In genomic region chr12:4476832-4477671, GRCm38 (mm10) we compare ENCODE assay signal across 8 mouse cellular contexts. TPM values are rescaled to one million over a fixed set of nuclear protein-coding genes. Genes with fewer than 3 reads are reported as not detected.
DNase-seq lines count a peak whose midpoint lies in the region; ATAC-seq lines count a peak whose summit lies in the region.

TSS of gene Ncoa1 (minus strand) at chr12:4477182.

- peak within 1 kb of the TSS; percentile 95 for H3K9ac ChIP-seq in hindbrain, embryonic 11.5 days (ENCODE audit: low read depth, low read length)

- no peaks in the 10 kb centered on the region; the same call in 1 of the 2 replicates for H3K4me1 ChIP-seq in hindbrain, embryonic 11.5 days (replicated peaks; ENCODE audit: control insufficient read depth, insufficient read depth, low read length)

- H3K27me3 ChIP-seq in hindbrain, embryonic 11.5 days (ENCODE audit: control insufficient read depth, insufficient read depth, low read length): no peaks in the 10 kb centered on the region; the same call in 1 of the 2 replicates

- peak within 1 kb of the TSS; percentile 87 for H3K4me2 ChIP-seq in hindbrain, embryonic 11.5 days (replicated peaks; ENCODE audit: low read depth, low read length)

- no peaks in the 10 kb centered on the region for H3K36me3 ChIP-seq in hindbrain, embryonic 11.5 days (ENCODE audit: control insufficient read depth, insufficient read depth, low read length)

- H3K27ac ChIP-seq in hindbrain, embryonic 11.5 days (ENCODE audit: low read depth, low read length): peak within 1 kb of the TSS; percentile 92

- H3K9me3 ChIP-seq in hindbrain, embryonic 11.5 days (ENCODE audit: control insufficient read depth, low read length): no peaks in the 10 kb centered on the region

- DNase-seq in Muller cell, postnatal 12 days (ENCODE audit: inconsistent ontology term): peak; percentile 77
- peak; percentile 76 for DNase-seq in cerebellum, adult 9-11 months
- peak; percentile 36 to 69 for DNase-seq in frontal cortex, postnatal 10 days (ENCODE audit: low spot score in 2 of 2)
- peak; percentile 79 for DNase-seq in hindbrain, embryonic 11.5 days (ENCODE audit: low spot score)
- DNase-seq in layer of hippocampus, postnatal 25 days (ENCODE audit: extremely low spot score in 1 of 2, low spot score in 1 of 2): peak; percentile 61 to 65
- DNase-seq in lung, postnatal 25 days (ENCODE audit: low spot score): peak; percentile 58
- DNase-seq in retina, adult 2 months (ENCODE audit: low read depth, low spot score): peak; percentile 47
- peak; percentile 79 to 84 for DNase-seq in thymus, postnatal 36 days

- peak; percentile 73 for ATAC-seq in hindbrain, embryonic 11.5 days (ENCODE audit: low FRiP score)

- under 1% methylated on average over 41 of the region's 98 CpGs for WGBS in hindbrain, embryonic 11.5 days

- H3K4me3 ChIP-seq in hindbrain, embryonic 11.5 days (ENCODE audit: low read depth, low read length): peak within 1 kb of the TSS; percentile 83

RNA-seq across cellular contexts. Expression of gene Ncoa1, which starts in this region (rescaled TPM):
- polyA plus RNA-seq in hindbrain, embryonic 11.5 days (2014; fragmentation: Nextera tagmentation; extraction: Ambion mirVana): 7.2 and 7.7 TPM in 2 replicates
- total RNA-seq in layer of hippocampus, postnatal 25 days (2021): 100 to 1,000 TPM; 123 to 133 TPM

Comparison
In these comparisons a context has a peak if more than half of its experiments do, and no peak if none do; other contexts are left out.
1. Peak in every context shown above with its lines: DNase-seq, ATAC-seq, H3K4me3 ChIP-seq and H3K27ac ChIP-seq.